Mouse (Mus musculus): ENCODE results near the gene Ube2v1. TPM values are rescaled to one million over a fixed set of nuclear protein-coding genes. Genes with fewer than 3 reads are reported as not detected.

Ube2v1 gene
- total RNA-seq, 2 experiments from 2014 or later, result 51.7 to 116 TPM

GRCm38 (mm10) chr2:167568112-167568511, 63.8 kb downstream of the Ube2v1 start:
- ATAC-seq (replicated peaks; ENCODE audit: poor library complexity), result no peak

- ATAC-seq (replicated peaks; ENCODE audit: poor library complexity), result no peak
Observed at GRCm38 (mm10) chr2:167565682-167566081, 66.2 kb downstream of the Ube2v1 start.

GRCm38 (mm10) chr2:167565312-167565656, 66.6 kb downstream of the Ube2v1 start:
- no peak for ATAC-seq (replicated peaks; ENCODE audit: poor library complexity)

GRCm38 (mm10) chr2:167564551-167565311, 67.2 kb downstream of the Ube2v1 start:
- no peak for ATAC-seq (replicated peaks; ENCODE audit: poor library complexity)

- no peak for ATAC-seq (replicated peaks; ENCODE audit: poor library complexity)
Observed at GRCm38 (mm10) chr2:167563703-167564102, 68.2 kb downstream of the Ube2v1 start.

GRCm38 (mm10) chr2:167563035-167563434, 68.9 kb downstream of the Ube2v1 start:
- no peak for ATAC-seq (replicated peaks; ENCODE audit: poor library complexity)

- no peak; the same call in 1 of the 2 replicates for ATAC-seq (replicated peaks; ENCODE audit: poor library complexity)
Observed at GRCm38 (mm10) chr2:167562101-167562500, 69.8 kb downstream of the Ube2v1 start.

GRCm38 (mm10) chr2:167559413-167559812, 72.5 kb downstream of the Ube2v1 start:
- ATAC-seq (replicated peaks; ENCODE audit: poor library complexity), result no peak

Other genes starting within 250 kb of the Ube2v1 start
- 25.5 and 37.4 TPM in 2 replicates for gene Slc9a8, start 210.4 kb downstream of the Ube2v1 start, total RNA-seq (2015)
- gene Slc9a8, start 210.4 kb downstream of the Ube2v1 start, total RNA-seq (2017), result 17.9 and 25.3 TPM in 2 replicates
- gene Rnf114, start 139.4 kb downstream of the Ube2v1 start, total RNA-seq (2015), result 31.5 and 39.0 TPM in 2 replicates
- 18.7 and 18.9 TPM in 2 replicates for gene Rnf114, start 139.4 kb downstream of the Ube2v1 start, total RNA-seq (2017)
- gene Spata2, start 139.2 kb downstream of the Ube2v1 start, total RNA-seq (2015), result 10.5 and 11.8 TPM in 2 replicates
- 7.4 and 7.7 TPM in 2 replicates for gene Spata2, start 139.2 kb downstream of the Ube2v1 start, total RNA-seq (2017)
- not detected in 2 replicates for gene Snai1, start 93.9 kb downstream of the Ube2v1 start, total RNA-seq (2015)
- 0.33 and 0.44 TPM in 2 replicates for gene Snai1, start 93.9 kb downstream of the Ube2v1 start, total RNA-seq (2017)
- gene Gm20431, start 29.4 kb upstream of the Ube2v1 start, total RNA-seq (2015), result 3.7 TPM in 1 of 2 replicates, not detected in the other
- gene Gm20431, start 29.4 kb upstream of the Ube2v1 start, total RNA-seq (2017), result not detected in 2 replicates
- 19.6 and 22.4 TPM in 2 replicates for gene Cebpb, start 56.8 kb upstream of the Ube2v1 start, total RNA-seq (2015)
- 15.6 and 16.3 TPM in 2 replicates for gene Cebpb, start 56.8 kb upstream of the Ube2v1 start, total RNA-seq (2017)
- 15.5 and 18.0 TPM in 2 replicates for gene Tmem189, start 57.7 kb upstream of the Ube2v1 start, total RNA-seq (2015)
- 18.4 and 20.0 TPM in 2 replicates for gene Tmem189, start 57.7 kb upstream of the Ube2v1 start, total RNA-seq (2017)